Mouse (Mus musculus) neural tube, embryonic 13.5 days (tissue): ENCODE results near the gene Elovl5. TPM values are rescaled to one million over a fixed set of nuclear protein-coding genes. Genes with fewer than 3 reads are reported as not detected.

Experiments used
- polyA plus RNA-seq: library from polyadenylated mRNA; unstranded; fragments of >200 nt; fragmentation: Nextera tagmentation; extraction: Ambion mirVana; gene quantifications from 2 replicates; pipeline ENCODE4 v1.2.1, GENCODE M21; 2015

The Elovl5 gene
- polyA plus RNA-seq, 1 experiment from 2014 or later, result 62.6 TPM

Other genes starting within 250 kb of the Elovl5 start
- gene Gclc, start 162.8 kb upstream of the Elovl5 start, polyA plus RNA-seq, result 16.8 TPM in 2 replicates
- not detected in 2 replicates for gene Gcm1, start 134.6 kb downstream of the Elovl5 start, polyA plus RNA-seq
- 67.7 and 70.0 TPM in 2 replicates for gene Fbxo9, start 191.7 kb downstream of the Elovl5 start, polyA plus RNA-seq
- 37.3 and 40.5 TPM in 2 replicates for gene Ick, start 191.8 kb downstream of the Elovl5 start, polyA plus RNA-seq